Mouse (Mus musculus) embryonic facial prominence, embryonic 12.5 days (tissue): ENCODE measurements at regions not wholly inside any gene's neighbourhood (a gene's known extent, or its start where the extent isn't known, plus 50 kb on each side); places are given as distances from the start of the nearest gene placed in this dataset.

ENCODE experiments used
- ATAC-seq: fragments of 200-750 bp; cut with Nextera tagmentation; 2 replicates; pipeline ENCODE4 v1.8.0; 2017; ENCODE audit not compliant: insufficient number of reproducible peaks, insufficient read depth, low FRiP score, low TSS enrichment
- H3K27ac ChIP-seq: fragments of 300-500 bp; sonication (generic); 2 replicates; pipeline ENCODE4 v1.5.1; 2016; ENCODE audit warnings: mild to moderate bottlenecking
- H3K27me3 ChIP-seq: fragments of 300-500 bp; sonication (generic); 2 replicates; pipeline ENCODE4 v1.6.1; 2016; ENCODE audit warnings: mild to moderate bottlenecking, moderate library complexity
- H3K36me3 ChIP-seq: fragments of 300-500 bp; sonication (generic); 2 replicates; pipeline ENCODE4 v1.6.1; 2016; ENCODE audit warnings: mild to moderate bottlenecking
- H3K4me1 ChIP-seq: fragments of 300-500 bp; sonication (generic); 2 replicates; pipeline ENCODE4 v1.6.1; 2016
- H3K4me2 ChIP-seq: fragments of 300-500 bp; sonication (generic); replicated peaks from 2 replicates; pipeline ENCODE4 v1.6.1; 2016; ENCODE audit warnings: mild to moderate bottlenecking, moderate library complexity
- H3K4me3 ChIP-seq: fragments of 300-500 bp; sonication (generic); 2 replicates; pipeline ENCODE4 v1.5.1; 2016; ENCODE audit warnings: mild to moderate bottlenecking
- H3K9ac ChIP-seq: fragments of 300-500 bp; sonication (generic); 2 replicates; pipeline ENCODE4 v1.6.1; 2016; ENCODE audit warnings: mild to moderate bottlenecking, moderate library complexity
- H3K9me3 ChIP-seq: fragments of 300-500 bp; sonication (generic); 2 replicates; pipeline ENCODE4 v1.6.1; 2016; ENCODE audit warnings: mild to moderate bottlenecking, moderate library complexity
- WGBS: fragments of 180-500 bp; shearing (Covaris S2); methylation state at CpG from one replicate; pipeline ENCODE4 v1.1.7; 2016; 5-methylcytosine and 5-hydroxymethylcytosine counted together

GRCm38 (mm10) chr14:71036620-71037019 lies 437.0 kb upstream of the Fam160b2 start:
- peak overlapping the region; percentile 65; the same call in 1 of the 2 replicates for H3K27ac ChIP-seq
- no peaks in the 10 kb centered on the region for H3K9me3 ChIP-seq
- no peaks in the 10 kb centered on the region for H3K36me3 ChIP-seq
- no peak overlapping the region for H3K4me2 ChIP-seq
- H3K9ac ChIP-seq = no peak overlapping the region
- H3K4me1 ChIP-seq = peaks cover 9% of the 10 kb centered on the region; the same call in 1 of the 2 replicates
- WGBS = 40% methylated on average over 7 of the region's 7 CpGs
- no peak overlapping the region for H3K4me3 ChIP-seq
- H3K27me3 ChIP-seq = no peaks in the 10 kb centered on the region
- ATAC-seq = peak; percentile 28; the same call in 1 of the 2 replicates

DNA sequence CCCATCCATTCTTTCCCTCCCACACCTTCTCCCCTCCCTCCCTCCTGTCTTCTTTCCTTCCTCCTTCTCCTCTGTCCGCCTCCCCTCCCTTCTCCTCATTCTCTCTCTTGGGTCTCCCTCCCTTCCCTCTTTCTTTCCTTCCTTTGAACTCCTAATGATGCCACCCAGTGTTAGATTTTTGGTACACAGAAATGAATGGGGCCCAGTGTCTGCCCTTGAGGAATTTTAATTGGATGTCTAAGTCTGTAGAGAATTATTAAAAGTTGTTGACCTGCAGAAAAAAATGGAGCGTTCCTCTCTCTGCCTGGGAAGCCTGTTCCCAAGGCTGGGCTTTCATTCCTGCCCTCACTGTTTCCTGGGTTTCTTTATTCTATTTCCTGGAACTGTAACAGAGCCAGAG lies 434.0 kb upstream of the Fam160b2 start:
- H3K9ac ChIP-seq = no peak overlapping the region
- H3K36me3 ChIP-seq = no peaks in the 10 kb centered on the region
- no peak overlapping the region for H3K4me2 ChIP-seq
- 22% methylated on average over 2 of the region's 2 CpGs for WGBS
- H3K4me1 ChIP-seq = peaks cover 9% of the 10 kb centered on the region; the same call in 1 of the 2 replicates
- H3K27ac ChIP-seq = no peak overlapping the region
- H3K9me3 ChIP-seq = no peaks in the 10 kb centered on the region
- H3K27me3 ChIP-seq = no peaks in the 10 kb centered on the region
- H3K4me3 ChIP-seq = no peak overlapping the region
- no peak for ATAC-seq

- ATAC-seq = no peak
- no peaks in the 10 kb centered on the region for H3K36me3 ChIP-seq
- no peak overlapping the region for H3K4me2 ChIP-seq
- no peak overlapping the region for H3K27ac ChIP-seq
- H3K4me3 ChIP-seq = no peak overlapping the region
- no peak overlapping the region for H3K9ac ChIP-seq
- H3K9me3 ChIP-seq = no peaks in the 10 kb centered on the region
- H3K4me1 ChIP-seq = no peaks in the 10 kb centered on the region
- no peaks in the 10 kb centered on the region for H3K27me3 ChIP-seq
- 84% methylated on average over 9 of the region's 9 CpGs for WGBS
Observed at GRCm38 (mm10) chr14:71030164-71030880, 430.7 kb upstream of the Fam160b2 start.
